Mouse (Mus musculus): ENCODE measurements around the gene Msantd1.
A peak's percentile ranks its signal among the peaks of the same experiment; 100 is the strongest.

Msantd1 gene

GRCm38 (mm10) chr5:34924519-34924918 lies 16.7 kb downstream of the Msantd1 start:
- DNase-seq (ENCODE audit: low spot score in 2 of 2), result no peak

GRCm38 (mm10) chr5:34927648-34928047 lies 19.8 kb downstream of the Msantd1 start:
- no peak for DNase-seq (ENCODE audit: low spot score in 2 of 2)

GRCm38 (mm10) chr5:34930151-34930975 lies 22.6 kb downstream of the Msantd1 start:
- no peak for DNase-seq (ENCODE audit: low spot score in 2 of 2)

GRCm38 (mm10) chr5:34931091-34931490 lies 23.3 kb downstream of the Msantd1 start:
- no peak for DNase-seq (ENCODE audit: low spot score in 2 of 2)

- DNase-seq (ENCODE audit: low spot score in 2 of 2), result no peak
Measured at GRCm38 (mm10) chr5:34931516-34932457, 24.0 kb downstream of the Msantd1 start.

GRCm38 (mm10) chr5:34932458-34932806 lies 24.6 kb downstream of the Msantd1 start:
- no peak for DNase-seq (ENCODE audit: low spot score in 2 of 2)

GRCm38 (mm10) chr5:34933461-34933860 lies 25.6 kb downstream of the Msantd1 start:
- DNase-seq (ENCODE audit: low spot score in 2 of 2), result no peak

GRCm38 (mm10) chr5:34941710-34942470 lies 34.1 kb downstream of the Msantd1 start:
- no peak for DNase-seq (ENCODE audit: low spot score in 2 of 2)

- DNase-seq (ENCODE audit: low spot score in 2 of 2), result no peak
Measured at GRCm38 (mm10) chr5:34943428-34943827, 35.6 kb downstream of the Msantd1 start.

- DNase-seq (ENCODE audit: low spot score in 2 of 2), result peak; percentile 55 to 65
Measured at GRCm38 (mm10) chr5:34948861-34949760, 41.3 kb downstream of the Msantd1 start, which contains the start of gene Rgs12. Gene Rgs12, plus strand, starts transcription at chr5:34949445.

- no peak for DNase-seq (ENCODE audit: low spot score in 2 of 2)
Measured at GRCm38 (mm10) chr5:34949769-34950211, 42.0 kb downstream of the Msantd1 start.

- DNase-seq (ENCODE audit: low spot score in 2 of 2), result no peak
Measured at GRCm38 (mm10) chr5:34950486-34951160, 42.8 kb downstream of the Msantd1 start.

GRCm38 (mm10) chr5:34951161-34951834 lies 43.5 kb downstream of the Msantd1 start:
- no peak for DNase-seq (ENCODE audit: low spot score in 2 of 2)

GRCm38 (mm10) chr5:34954508-34954907 lies 46.7 kb downstream of the Msantd1 start:
- DNase-seq (ENCODE audit: low spot score in 2 of 2), result no peak

- DNase-seq (ENCODE audit: low spot score in 2 of 2), result no peak
Measured at GRCm38 (mm10) chr5:34955630-34956029, 47.8 kb downstream of the Msantd1 start.

- no peak for DNase-seq (ENCODE audit: low spot score in 2 of 2)
Measured at GRCm38 (mm10) chr5:34956151-34956550, 48.3 kb downstream of the Msantd1 start.

GRCm38 (mm10) chr5:34957015-34957414 lies 49.2 kb downstream of the Msantd1 start:
- DNase-seq (ENCODE audit: low spot score in 2 of 2), result peak; percentile 38 to 39

- DNase-seq (ENCODE audit: low spot score in 2 of 2), result no peak
Measured at GRCm38 (mm10) chr5:34960021-34960420, 52.2 kb downstream of the Msantd1 start.

GRCm38 (mm10) chr5:34965531-34965930 lies 57.7 kb downstream of the Msantd1 start:
- DNase-seq (ENCODE audit: low spot score in 2 of 2), result no peak
